Mouse (Mus musculus) erythroblast, embryonic 14.5 days (primary cell): ENCODE data around the gene Slc29a3.

Experiments used
- GATA1 ChIP-seq: IDR thresholded peaks from 2 replicates; pipeline ENCODE4 v1.6.1; 2012; ENCODE audit warnings: low read length, inconsistent platforms, mixed read lengths
- TAL1 ChIP-seq: IDR thresholded peaks from 3 replicates; pipeline ENCODE4 v1.6.1; 2012; ENCODE audit warnings: low read length, inconsistent platforms, mixed read lengths

- TF ChIP-seq TAL1 (no peak), GATA1 (no peak)
Measured at GRCm38 (mm10) chr10:60670166-60670565, 82.4 kb downstream of the Slc29a3 start.
